Mouse (Mus musculus): ENCODE data around the gene Depp1. TPM values are rescaled to one million over a fixed set of nuclear protein-coding genes. Genes with fewer than 3 reads are reported as not detected.

Gene Depp1
- polyA plus RNA-seq, 1 experiment = not detected

- H3K27ac ChIP-seq (ENCODE audit: insufficient read depth, low read depth, low read length) = no peak overlapping the region
- 0 out of 2 replicates have a peak, but pooled peaks cover 3% of the 10 kb centered on the region for H3K4me1 ChIP-seq (ENCODE audit: control insufficient read depth, insufficient read depth, low read length)
- no peak overlapping the region for H3K4me3 ChIP-seq (ENCODE audit: insufficient read depth, low read length)
- TF ChIP-seq POLR2A (IDR thresholded peaks at IDR 0.05; ENCODE audit: borderline replicate concordance, low read depth, low read length) (no peak), CTCF (IDR thresholded peaks at IDR 0.05; ENCODE audit: low read depth, low read length) (no peak)
Measured at GRCm38 (mm10) chr6:116644335-116644734, 6.1 kb upstream of the Depp1 start.

- Histone ChIP-seq H3K4me3 (ENCODE audit: insufficient read depth, low read length) (no peak overlapping the region), H3K4me1 (ENCODE audit: control insufficient read depth, insufficient read depth, low read length) (0 out of 2 replicates have a peak, but pooled peaks cover 3% of the 10 kb centered on the region), H3K27ac (ENCODE audit: insufficient read depth, low read depth, low read length) (no peak overlapping the region)
- TF ChIP-seq POLR2A (IDR thresholded peaks at IDR 0.05; ENCODE audit: borderline replicate concordance, low read depth, low read length) (no peak), CTCF (IDR thresholded peaks at IDR 0.05; ENCODE audit: low read depth, low read length) (no peak)
Measured at GRCm38 (mm10) chr6:116647763-116648162, 2.6 kb upstream of the Depp1 start.

GRCm38 (mm10) chr6:116649811-116650210 is 598 bp upstream of the Depp1 start:
- H3K27ac ChIP-seq (ENCODE audit: insufficient read depth, low read depth, low read length) = no peak overlapping the region
- H3K4me3 ChIP-seq (ENCODE audit: insufficient read depth, low read length) = no peak overlapping the region
- peaks cover 5% of the 10 kb centered on the region for H3K4me1 ChIP-seq (ENCODE audit: control insufficient read depth, insufficient read depth, low read length)
- no peak for TF ChIP-seq POLR2A (IDR thresholded peaks at IDR 0.05; ENCODE audit: borderline replicate concordance, low read depth, low read length)
- no peak for TF ChIP-seq CTCF (IDR thresholded peaks at IDR 0.05; ENCODE audit: low read depth, low read length)

GRCm38 (mm10) chr6:116651437-116652118 is 1.2 kb downstream of the Depp1 start:
- no peak for TF ChIP-seq POLR2A (IDR thresholded peaks at IDR 0.05; ENCODE audit: borderline replicate concordance, low read depth, low read length)
- no peak for TF ChIP-seq CTCF (IDR thresholded peaks at IDR 0.05; ENCODE audit: low read depth, low read length)
- Histone ChIP-seq H3K4me1 (ENCODE audit: control insufficient read depth, insufficient read depth, low read length) (peaks cover 11% of the 10 kb centered on the region), H3K4me3 (ENCODE audit: insufficient read depth, low read length) (no peak overlapping the region), H3K27ac (ENCODE audit: insufficient read depth, low read depth, low read length) (no peak overlapping the region)

GRCm38 (mm10) chr6:116653191-116653590 is 2.8 kb downstream of the Depp1 start:
- H3K4me3 ChIP-seq (ENCODE audit: insufficient read depth, low read length) = no peak overlapping the region
- H3K4me1 ChIP-seq (ENCODE audit: control insufficient read depth, insufficient read depth, low read length) = peaks cover 11% of the 10 kb centered on the region
- H3K27ac ChIP-seq (ENCODE audit: insufficient read depth, low read depth, low read length) = no peak overlapping the region
- TF ChIP-seq POLR2A (IDR thresholded peaks at IDR 0.05; ENCODE audit: borderline replicate concordance, low read depth, low read length) = no peak
- TF ChIP-seq CTCF (IDR thresholded peaks at IDR 0.05; ENCODE audit: low read depth, low read length) = no peak

- no peak overlapping the region for H3K4me3 ChIP-seq (ENCODE audit: insufficient read depth, low read length)
Measured at GRCm38 (mm10) chr6:116653684-116654454, 3.5 kb downstream of the Depp1 start.

GRCm38 (mm10) chr6:116663364-116663763 is 13.0 kb downstream of the Depp1 start:
- TF ChIP-seq CTCF (IDR thresholded peaks at IDR 0.05; ENCODE audit: low read depth, low read length) = no peak
- H3K4me1 ChIP-seq (ENCODE audit: control insufficient read depth, insufficient read depth, low read length) = peaks cover 48% of the 10 kb centered on the region
- no peak overlapping the region for H3K4me3 ChIP-seq (ENCODE audit: insufficient read depth, low read length)
- peak overlapping the region; percentile 67 for H3K27ac ChIP-seq (ENCODE audit: insufficient read depth, low read depth, low read length)

More at GRCm38 (mm10) chr6:116653684-116654454, 3.5 kb downstream of the Depp1 start:
- H3K4me1 ChIP-seq (ENCODE audit: control insufficient read depth, insufficient read depth, low read length) = peaks cover 11% of the 10 kb centered on the region
- TF ChIP-seq POLR2A (IDR thresholded peaks at IDR 0.05; ENCODE audit: borderline replicate concordance, low read depth, low read length) = no peak
- no peak for TF ChIP-seq CTCF (IDR thresholded peaks at IDR 0.05; ENCODE audit: low read depth, low read length)
- no peak overlapping the region for H3K27ac ChIP-seq (ENCODE audit: insufficient read depth, low read depth, low read length)

- H3K4me3 ChIP-seq (ENCODE audit: insufficient read depth, low read length) = peak overlapping the region; percentile 22
- TF ChIP-seq CTCF (IDR thresholded peaks at IDR 0.05; ENCODE audit: low read depth, low read length) (no peak), POLR2A (IDR thresholded peaks at IDR 0.05; ENCODE audit: borderline replicate concordance, low read depth, low read length) (no peak)
- peak overlapping the region; percentile 94 for H3K27ac ChIP-seq (ENCODE audit: insufficient read depth, low read depth, low read length)
- H3K4me1 ChIP-seq (ENCODE audit: control insufficient read depth, insufficient read depth, low read length) = peaks cover 54% of the 10 kb centered on the region
Measured at GRCm38 (mm10) chr6:116664031-116664430, 13.6 kb downstream of the Depp1 start.

- peak overlapping the region; percentile 94 for H3K27ac ChIP-seq (ENCODE audit: insufficient read depth, low read depth, low read length)
- H3K4me3 ChIP-seq (ENCODE audit: insufficient read depth, low read length) = peak overlapping the region; percentile 22
- TF ChIP-seq POLR2A (IDR thresholded peaks at IDR 0.05; ENCODE audit: borderline replicate concordance, low read depth, low read length) (no peak), CTCF (IDR thresholded peaks at IDR 0.05; ENCODE audit: low read depth, low read length) (no peak)
- H3K4me1 ChIP-seq (ENCODE audit: control insufficient read depth, insufficient read depth, low read length) = peaks cover 60% of the 10 kb centered on the region
Measured at GRCm38 (mm10) chr6:116664830-116665229, 14.4 kb downstream of the Depp1 start.
